Mouse (Mus musculus): Measurements from ENCODE around the gene Tgfa. TPM values are rescaled to one million over a fixed set of nuclear protein-coding genes. Genes with fewer than 3 reads are reported as not detected.

Tgfa gene
- total and polyA plus RNA-seq, 3 experiments = 7.8 to 9.1 TPM; not detected in 1

DNA sequence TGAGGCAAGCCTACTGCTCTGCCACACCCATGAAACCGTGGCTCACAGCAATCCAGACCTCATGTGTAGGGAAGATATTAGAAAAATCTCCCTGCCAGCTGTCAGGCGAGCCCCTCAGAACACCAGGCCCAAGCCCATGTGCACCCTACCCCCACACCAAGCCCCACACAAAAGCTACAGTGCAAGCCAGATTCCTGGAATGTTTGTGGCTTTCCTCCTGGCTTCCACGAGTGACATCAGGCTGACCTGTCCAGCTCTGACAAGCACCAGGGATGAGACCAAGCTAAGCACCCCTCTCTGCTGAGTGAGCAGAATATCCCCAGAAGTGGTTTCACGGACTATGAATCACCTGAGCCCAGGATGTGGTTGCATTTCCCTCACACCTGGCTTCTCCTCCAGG, 46.0 kb upstream of the Tgfa start:
- Histone ChIP-seq H3K4me3 (ENCODE audit: control insufficient read depth in 1 of 2, insufficient read depth in 1 of 2, low read depth in 2 of 2, low read length in 2 of 2) (no peak overlapping the region), H3K79me2 (ENCODE audit: control insufficient read depth, insufficient read depth, low read length, poor library complexity) (no peaks in the 10 kb centered on the region), H3K9me3 (replicated peaks; ENCODE audit: insufficient read depth, low read length) (no peaks in the 10 kb centered on the region), H3K9ac (ENCODE audit: control insufficient read depth, low read depth, low read length, poor library complexity, severe bottlenecking) (no peak overlapping the region), H3K27ac (ENCODE audit: control insufficient read depth, low read depth, low read length) (no peak overlapping the region), H3K27me3 (ENCODE audit: control insufficient read depth in 1 of 2, insufficient read depth in 2 of 2, low read length in 2 of 2) (peaks cover 0 to 5% of the 10 kb centered on the region in 2 experiments; a peak in 3 of 4 replicates), H3K4me1 (ENCODE audit: control insufficient read depth in 1 of 2, insufficient read depth in 2 of 2, low read length in 2 of 2) (peaks cover 0 to 3% of the 10 kb centered on the region in 2 experiments; a peak in 1 of 4 replicates), H3K36me3 (ENCODE audit: control insufficient read depth in 1 of 2, insufficient read depth in 2 of 2, low read length in 2 of 2) (no peaks in the 10 kb centered on the region)
- DNase-seq (ENCODE audit: low read depth, low spot score) = no peak
- TF ChIP-seq TAL1 (IDR thresholded peaks at IDR 0.05; ENCODE audit: low read length) (no peak), POLR2AphosphoS2 (IDR thresholded peaks at IDR 0.05; ENCODE audit: low read length) (no peak), ELF1 (IDR thresholded peaks at IDR 0.05; ENCODE audit: low read depth, low read length) (no peak), POLR2A (IDR thresholded peaks at IDR 0.05; ENCODE audit: control insufficient read depth in 1 of 2, insufficient read depth in 1 of 2, low read depth in 1 of 2, low read length in 2 of 2, poor library complexity in 1 of 2) (no peak), ZMIZ1 (IDR thresholded peaks at IDR 0.05; ENCODE audit: low read depth, low read length) (no peak), GATA1 (IDR thresholded peaks at IDR 0.05; ENCODE audit: low read depth, low read length) (no peak), CHD2 (IDR thresholded peaks at IDR 0.05; ENCODE audit: low read length) (no peak), EP300 (IDR thresholded peaks at IDR 0.05; ENCODE audit: low read depth in 1 of 2, low read length in 2 of 2) (no peak), POLR2AphosphoS5 (IDR thresholded peaks at IDR 0.05; ENCODE audit: borderline replicate concordance, low read depth, low read length) (no peak), GABPA (IDR thresholded peaks at IDR 0.05; ENCODE audit: low read depth, low read length) (no peak), TCF12 (IDR thresholded peaks at IDR 0.05; ENCODE audit: low read depth, low read length) (no peak), MEF2A (IDR thresholded peaks at IDR 0.05; ENCODE audit: extremely low read depth, insufficient replicate concordance, low read depth, low read length, poor library complexity, severe bottlenecking) (no peak), TBP (IDR thresholded peaks at IDR 0.05; ENCODE audit: low read depth, low read length) (no peak), MXI1 (IDR thresholded peaks at IDR 0.05; ENCODE audit: low read depth, low read length) (no peak), CTCF (IDR thresholded peaks at IDR 0.05 in 2 of 3, conservative IDR thresholded peaks at IDR 0.05 in 1 of 3; ENCODE audit: control insufficient read depth in 1 of 3, insufficient read depth in 1 of 3, low read depth in 2 of 3, low read length in 3 of 3, poor library complexity in 1 of 3, severe bottlenecking in 1 of 3) (no peak), UBTF (IDR thresholded peaks at IDR 0.05; ENCODE audit: borderline replicate concordance, insufficient read depth, low read depth, low read length) (no peak), ZC3H11A (IDR thresholded peaks at IDR 0.05; ENCODE audit: low read depth, low read length) (no peak)

DNA sequence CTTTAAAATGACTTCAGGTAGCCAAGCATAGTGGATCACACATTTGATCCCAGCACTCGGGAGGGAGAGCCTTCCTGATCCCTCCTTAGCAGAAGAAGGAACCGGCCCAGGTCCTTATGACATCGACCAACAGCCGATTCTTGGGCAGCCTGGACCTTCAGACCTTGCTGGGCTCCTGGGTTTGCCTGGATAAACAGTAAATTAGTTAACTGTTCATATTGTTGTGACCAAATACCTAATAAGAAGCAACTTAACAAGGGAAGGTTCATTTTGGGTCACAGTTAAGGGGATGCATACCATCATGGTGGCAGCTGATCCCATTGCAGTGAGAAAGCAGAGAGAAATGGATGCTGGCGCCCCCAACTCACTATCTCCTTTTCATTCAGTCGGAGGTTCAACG, 42.3 kb upstream of the Tgfa start:
- H3K4me3 ChIP-seq (ENCODE audit: control insufficient read depth in 1 of 2, insufficient read depth in 1 of 2, low read depth in 2 of 2, low read length in 2 of 2) = no peak overlapping the region
- no peaks in the 10 kb centered on the region for H3K9me3 ChIP-seq (replicated peaks; ENCODE audit: insufficient read depth, low read length)
- peaks cover 0 to 3% of the 10 kb centered on the region in 2 experiments; a peak in 1 of 4 replicates for H3K4me1 ChIP-seq (ENCODE audit: control insufficient read depth in 1 of 2, insufficient read depth in 2 of 2, low read length in 2 of 2)
- no peak overlapping the region for H3K9ac ChIP-seq (ENCODE audit: control insufficient read depth, low read depth, low read length, poor library complexity, severe bottlenecking)
- H3K27me3 ChIP-seq (ENCODE audit: control insufficient read depth in 1 of 2, insufficient read depth in 2 of 2, low read length in 2 of 2) = peaks cover 0 to 3% of the 10 kb centered on the region in 2 experiments; a peak in 3 of 4 replicates
- H3K27ac ChIP-seq (ENCODE audit: control insufficient read depth, low read depth, low read length) = no peak overlapping the region
- DNase-seq (ENCODE audit: low read depth, low spot score) = no peak
- TF ChIP-seq MAX (IDR thresholded peaks at IDR 0.05; ENCODE audit: low read length) (no peak), JUND (IDR thresholded peaks at IDR 0.05; ENCODE audit: low read depth, low read length) (no peak), NELFE (IDR thresholded peaks at IDR 0.05; ENCODE audit: low read depth, low read length) (no peak), CHD2 (IDR thresholded peaks at IDR 0.05; ENCODE audit: low read length) (no peak), MYB (IDR thresholded peaks at IDR 0.05; ENCODE audit: low read depth, low read length) (no peak), ZKSCAN1 (IDR thresholded peaks at IDR 0.05; ENCODE audit: low read depth, low read length) (no peak), MXI1 (IDR thresholded peaks at IDR 0.05; ENCODE audit: low read depth, low read length) (no peak), GATA1 (IDR thresholded peaks at IDR 0.05; ENCODE audit: low read depth, low read length) (no peak), E2F4 (IDR thresholded peaks at IDR 0.05; ENCODE audit: borderline replicate concordance, low read depth, low read length) (no peak), MAFK (IDR thresholded peaks at IDR 0.05; ENCODE audit: borderline replicate concordance, low read depth, low read length) (no peak), CHD1 (IDR thresholded peaks at IDR 0.05; ENCODE audit: low read depth, low read length) (no peak), UBTF (IDR thresholded peaks at IDR 0.05; ENCODE audit: borderline replicate concordance, insufficient read depth, low read depth, low read length) (no peak), HCFC1 (IDR thresholded peaks at IDR 0.05; ENCODE audit: low read depth, low read length) (no peak), MYC (IDR thresholded peaks at IDR 0.05; ENCODE audit: low read depth, low read length) (no peak), SIN3A (IDR thresholded peaks at IDR 0.05; ENCODE audit: low read length) (no peak), RAD21 (IDR thresholded peaks at IDR 0.05; ENCODE audit: low read depth, low read length) (no peak), USF1 (IDR thresholded peaks at IDR 0.05; ENCODE audit: low read depth, low read length) (no peak), KAT2A (conservative IDR thresholded peaks at IDR 0.05; ENCODE audit: low read depth, low read length) (no peak), POLR2A (IDR thresholded peaks at IDR 0.05; ENCODE audit: control insufficient read depth in 1 of 2, insufficient read depth in 1 of 2, low read depth in 1 of 2, low read length in 2 of 2, poor library complexity in 1 of 2) (no peak)
- H3K79me2 ChIP-seq (ENCODE audit: control insufficient read depth, insufficient read depth, low read length, poor library complexity) = no peaks in the 10 kb centered on the region
- no peaks in the 10 kb centered on the region for H3K36me3 ChIP-seq (ENCODE audit: control insufficient read depth in 1 of 2, insufficient read depth in 2 of 2, low read length in 2 of 2)

Data from MEL (cell line).